Mouse (Mus musculus): Measurements from ENCODE around the gene Atat1.
"Not testable (repeated sequence)": the region's sequence is repeated elsewhere in the genome, so short reads cannot be mapped to it uniquely, and the experiment has no call there.

Gene Atat1

DNA sequence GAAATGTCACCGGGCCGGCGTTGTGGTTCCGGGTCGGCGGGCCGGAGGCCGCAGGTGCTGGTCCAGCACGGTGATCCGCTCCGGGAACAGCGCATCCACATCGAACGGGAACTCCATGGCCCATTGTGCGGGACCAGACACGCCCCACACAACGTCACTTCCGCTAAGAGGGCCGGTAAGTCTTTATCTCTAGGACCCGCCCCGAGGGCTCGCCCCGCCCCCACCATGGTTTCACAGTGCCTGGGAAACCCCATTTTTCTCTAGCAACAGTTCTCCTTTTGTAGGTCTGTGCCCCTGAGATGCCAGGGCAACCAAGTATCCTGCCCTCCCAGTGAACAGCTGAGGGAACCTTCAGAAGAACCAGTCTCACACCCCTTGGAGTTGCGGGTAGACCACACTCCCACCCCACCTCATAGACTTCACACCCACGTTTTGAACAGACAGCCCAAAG, at the start of gene Atat1:
Gene Atat1, minus strand, starts transcription at position 157 of the 451 bp plus-strand sequence.
- peak; percentile 98 for DNase-seq

DNA sequence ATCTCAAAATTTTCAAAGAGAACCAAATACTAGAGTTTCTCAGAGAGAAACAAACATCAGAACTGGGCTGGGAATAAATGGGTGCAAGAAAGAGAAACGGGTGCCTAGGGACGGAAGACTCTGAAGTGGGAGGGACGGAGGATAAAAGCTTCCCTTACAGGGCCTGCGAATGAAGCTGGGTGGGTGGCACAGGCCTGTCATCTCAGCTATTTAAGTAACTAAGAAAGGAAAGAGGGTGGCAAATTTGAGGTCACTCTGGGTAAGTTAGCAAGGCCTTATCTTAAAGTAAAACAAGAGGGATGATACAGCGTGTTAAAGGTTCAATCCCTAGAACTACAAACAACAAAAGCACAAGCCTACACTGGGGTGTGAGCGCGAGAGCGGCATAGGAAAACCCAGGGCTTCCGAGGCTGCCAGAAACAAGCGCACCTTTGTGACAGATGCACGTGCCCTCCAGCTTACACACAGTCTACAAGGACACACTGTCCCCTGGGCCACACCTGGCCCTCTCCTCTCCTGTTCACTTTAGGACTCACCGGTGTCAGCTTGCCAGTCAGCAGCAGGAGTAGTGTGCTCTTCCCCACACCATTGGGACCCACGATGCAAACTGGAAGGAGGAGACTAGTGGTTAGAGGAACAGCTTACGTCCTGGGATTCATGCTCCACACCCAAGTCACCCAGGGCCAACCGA, 48.8 kb upstream of the Atat1 start:
- no peak for DNase-seq

DNA sequence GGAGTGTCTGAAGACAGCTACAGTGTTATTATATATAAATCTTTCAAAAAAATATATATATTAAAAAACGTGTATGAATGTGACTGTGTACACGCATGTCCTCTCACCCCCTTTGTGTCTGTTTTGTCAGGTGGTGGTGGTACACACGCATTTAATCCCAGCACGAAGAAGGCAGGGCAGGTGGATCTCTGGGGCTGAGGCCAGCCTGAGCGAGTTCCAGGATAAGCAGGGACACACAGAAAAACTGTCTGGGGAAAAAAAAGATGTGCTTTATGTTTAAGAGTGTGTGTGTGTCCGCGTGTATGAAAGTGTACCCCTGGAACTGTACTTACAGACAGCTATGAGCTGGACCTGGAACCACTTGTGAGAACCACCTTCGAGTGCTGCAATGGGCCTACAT, 44.8 kb upstream of the Atat1 start:
- DNase-seq, result no peak

DNA sequence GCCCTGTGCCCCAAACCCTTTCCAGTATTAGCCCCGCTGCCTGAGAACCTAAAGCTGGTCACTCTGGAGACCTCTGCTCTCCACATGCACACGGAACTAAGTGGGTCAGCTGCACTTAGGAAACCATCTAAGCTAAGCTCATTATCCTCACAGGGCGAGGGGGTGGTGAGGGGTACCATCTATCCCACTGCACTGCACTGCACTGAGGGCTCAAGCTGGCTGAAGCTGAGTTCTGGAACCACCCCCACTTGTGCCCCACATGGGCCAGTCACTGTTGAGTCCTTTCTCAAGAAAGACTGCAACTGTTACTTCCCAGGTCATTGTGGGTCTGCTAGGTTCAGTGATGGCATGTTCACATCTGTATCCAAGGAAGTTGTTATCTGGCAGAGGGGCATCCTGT, 42.7 kb upstream of the Atat1 start:
- not testable (repeated sequence) for DNase-seq

DNA sequence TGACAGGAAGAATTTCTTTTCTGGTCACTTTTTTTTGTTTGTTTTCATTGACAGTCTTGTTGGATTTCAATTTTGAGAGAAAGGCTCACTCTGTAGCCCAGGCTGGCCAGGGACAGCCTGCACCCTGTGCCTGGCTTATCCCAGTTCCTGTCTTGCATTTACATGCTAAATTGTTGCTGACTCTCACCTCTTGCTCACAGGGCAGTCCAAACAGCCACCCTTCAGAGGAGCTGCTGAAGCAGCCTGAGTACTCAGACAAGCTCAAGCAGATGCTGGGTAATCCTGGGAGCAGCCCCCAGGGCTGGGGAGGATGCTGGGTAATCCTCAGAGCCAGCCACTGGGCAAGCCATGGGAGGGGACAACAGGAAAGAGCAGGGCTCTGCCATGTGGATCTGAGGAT, 41.1 kb upstream of the Atat1 start:
- DNase-seq, result not testable (repeated sequence)

DNA sequence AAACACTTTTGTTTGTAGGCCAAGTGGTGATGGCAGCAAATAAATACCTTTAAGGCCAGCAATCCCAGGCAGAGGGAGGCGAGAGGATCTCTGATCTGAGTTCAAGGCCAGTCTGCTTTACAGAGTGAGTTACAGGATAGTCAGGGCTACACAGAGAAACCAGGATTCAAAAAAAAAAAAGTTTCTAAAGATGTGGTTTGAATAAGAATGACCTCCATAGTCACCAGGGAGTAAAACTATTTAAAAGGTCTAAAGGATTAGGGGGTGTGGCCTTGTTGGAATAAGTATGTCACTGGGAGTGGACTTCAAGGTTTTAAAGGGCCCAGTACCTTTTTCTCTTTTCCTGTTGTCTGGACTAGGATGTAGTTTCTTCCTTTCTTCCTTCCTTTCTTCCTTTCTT, 30.1 kb upstream of the Atat1 start:
- no peak for DNase-seq

DNA sequence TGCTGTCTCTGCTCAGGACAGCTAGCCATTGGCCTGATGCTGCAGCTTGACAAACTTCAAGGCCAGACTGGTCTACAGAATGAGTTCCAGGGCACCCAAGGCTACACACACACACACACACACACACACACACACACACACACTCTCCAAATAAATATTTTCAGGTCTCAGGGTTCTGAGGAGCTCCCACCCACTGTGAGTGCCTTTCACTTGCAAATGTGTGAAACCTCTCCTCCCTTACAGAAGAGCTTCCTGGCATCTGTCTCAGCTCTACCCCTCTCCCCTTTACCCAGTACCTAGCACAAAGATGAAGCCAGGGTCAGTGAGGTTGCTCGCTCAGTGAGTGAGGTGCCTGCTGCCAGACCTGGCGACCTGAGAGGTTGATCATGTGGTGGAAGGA, 29.2 kb upstream of the Atat1 start:
- no peak for DNase-seq

DNA sequence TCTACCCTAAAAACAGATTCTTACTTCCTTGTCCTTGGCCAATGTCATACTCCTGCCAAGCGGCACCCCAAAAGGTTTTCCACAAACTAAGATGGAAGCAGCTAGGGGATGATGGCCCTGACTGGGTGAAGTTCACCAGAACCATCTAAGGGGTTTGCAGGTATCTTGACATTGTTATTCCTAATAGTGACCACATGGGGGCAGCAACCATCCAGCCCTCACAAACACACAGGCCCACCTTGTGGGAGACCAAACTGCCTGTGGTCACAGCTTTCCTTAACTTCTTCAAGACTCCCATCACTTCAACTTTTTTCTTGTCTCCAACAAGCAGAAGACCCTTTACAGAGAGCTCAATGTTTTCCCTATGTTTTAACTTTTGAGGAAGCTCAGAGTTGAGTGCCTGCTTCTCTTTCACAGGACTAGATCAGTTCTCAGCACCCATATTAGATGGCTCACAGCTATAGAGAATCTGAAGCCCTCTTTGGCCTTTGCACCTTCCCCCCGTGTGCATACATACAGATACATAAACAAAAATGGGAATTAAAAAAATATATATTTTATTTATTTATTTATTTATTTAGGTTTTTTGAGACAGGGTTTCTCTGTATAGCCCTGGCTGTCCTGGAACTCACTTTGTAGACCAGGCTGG, 27.9 kb upstream of the Atat1 start:
- DNase-seq, result no peak

DNA sequence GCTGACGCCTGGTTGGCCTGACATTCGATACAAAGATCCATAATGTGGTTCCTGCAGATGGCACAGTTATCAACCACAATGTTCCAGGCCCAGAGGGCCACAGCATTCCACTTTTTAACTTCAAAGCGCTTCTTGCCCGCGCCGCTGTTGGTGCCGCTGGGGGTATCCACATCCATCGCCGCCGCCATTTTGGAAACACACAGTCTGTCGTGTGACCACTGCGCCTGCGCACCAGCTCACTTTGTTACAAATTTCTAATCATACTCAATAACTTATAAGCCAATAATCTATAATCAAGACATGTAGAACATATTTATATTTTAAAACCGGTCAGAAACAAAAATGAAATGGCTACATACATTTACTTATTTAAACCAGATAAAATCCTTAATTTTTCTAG, 25.9 kb upstream of the Atat1 start:
- not testable (repeated sequence) for DNase-seq

DNA sequence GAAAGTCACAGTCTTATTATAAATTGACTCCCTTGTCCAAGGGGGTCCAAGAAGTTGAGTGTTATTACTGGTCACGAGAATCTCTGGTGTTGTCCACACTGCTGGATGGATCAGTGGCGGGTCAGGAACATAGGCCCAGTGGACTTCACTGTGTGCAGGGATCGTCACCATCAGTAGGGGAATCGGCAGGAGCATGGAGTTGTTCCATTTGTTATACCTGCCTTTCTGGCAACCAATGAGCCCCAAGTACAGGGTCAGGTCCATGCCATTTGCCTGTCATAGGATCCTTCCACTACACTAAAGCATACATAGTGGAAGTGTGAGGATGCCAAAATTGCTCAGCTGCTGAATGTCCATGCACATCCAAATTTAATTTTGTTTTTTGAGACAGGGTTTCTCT, 22.7 kb upstream of the Atat1 start:
- DNase-seq, result no peak

DNA sequence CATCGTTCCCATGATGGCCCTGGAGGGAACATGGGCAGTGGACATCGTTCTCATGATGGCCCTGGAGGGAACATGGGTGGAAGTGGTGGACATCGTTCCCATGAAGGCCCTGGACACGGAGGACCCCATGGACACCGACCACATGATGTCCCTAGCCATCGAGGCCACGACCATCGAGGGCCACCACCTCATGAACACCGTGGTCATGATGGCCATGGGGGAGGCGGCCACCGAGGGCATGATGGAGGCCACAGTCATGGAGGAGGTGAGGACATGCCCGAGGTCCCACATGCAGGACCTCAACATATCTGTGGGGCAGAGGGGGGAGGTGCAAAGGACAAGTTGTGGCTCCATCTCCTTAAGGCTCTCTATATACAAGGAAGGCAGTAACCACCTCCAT, 20.8 kb upstream of the Atat1 start:
- no peak for DNase-seq

DNA sequence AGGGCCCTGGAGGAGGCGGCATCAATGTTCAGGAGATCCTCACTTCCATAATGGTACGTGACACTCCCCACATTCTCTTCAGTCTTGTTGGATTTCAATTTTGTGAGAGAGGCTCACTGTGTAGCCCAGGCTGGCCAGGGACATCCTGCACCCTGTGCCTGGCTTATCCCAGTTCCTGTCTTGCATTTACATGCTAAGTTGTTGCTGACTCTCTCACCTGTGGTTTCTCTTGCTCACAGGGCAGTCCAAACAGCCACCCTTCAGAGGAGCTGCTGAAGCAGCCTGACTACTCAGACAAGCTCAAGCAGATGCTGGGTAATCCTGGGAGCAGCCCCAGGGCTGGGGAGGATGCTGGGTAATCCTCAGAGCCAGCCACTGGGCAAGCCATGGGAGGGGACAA, 19.7 kb upstream of the Atat1 start:
- DNase-seq, result no peak

DNA sequence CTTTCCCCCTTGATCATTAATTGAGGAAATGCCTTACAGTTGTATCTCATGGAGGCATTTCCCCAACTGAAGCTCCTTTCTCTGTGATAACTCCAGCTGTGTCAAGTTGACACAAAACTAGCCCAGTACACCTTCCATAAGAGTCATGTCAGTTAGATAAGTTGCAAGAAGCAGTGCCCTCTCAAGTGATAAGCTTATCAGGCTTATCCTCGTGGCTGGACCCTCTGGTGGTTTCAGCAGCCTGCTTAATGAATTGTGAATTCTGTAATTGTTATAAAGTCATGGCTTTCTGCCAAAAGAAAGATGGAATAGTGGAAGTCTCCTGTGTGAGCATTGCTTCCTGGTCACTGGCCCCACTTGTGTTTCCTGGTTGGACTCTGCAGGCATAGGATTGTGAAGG, 17.6 kb upstream of the Atat1 start:
- DNase-seq, result no peak

DNA sequence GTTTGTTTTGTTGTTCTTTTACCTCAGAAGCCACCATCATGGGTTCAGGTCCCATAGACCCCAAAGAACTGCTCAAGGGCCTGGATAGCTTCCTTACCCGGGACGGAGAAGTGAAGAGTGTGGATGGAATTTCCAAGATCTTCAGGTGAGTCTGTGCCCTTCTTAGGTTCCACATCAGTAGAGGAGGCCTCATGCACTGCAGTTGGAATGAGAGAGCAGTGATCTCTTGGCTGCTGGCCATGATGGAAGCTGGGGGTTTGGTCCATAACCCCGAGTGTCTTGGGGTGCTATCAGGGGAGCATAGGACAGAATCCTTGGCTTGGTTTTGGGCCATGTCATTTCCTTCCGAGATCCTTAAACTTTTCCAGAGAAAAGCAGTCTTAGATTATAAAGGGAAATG, 13.4 kb upstream of the Atat1 start:
- no peak for DNase-seq

DNA sequence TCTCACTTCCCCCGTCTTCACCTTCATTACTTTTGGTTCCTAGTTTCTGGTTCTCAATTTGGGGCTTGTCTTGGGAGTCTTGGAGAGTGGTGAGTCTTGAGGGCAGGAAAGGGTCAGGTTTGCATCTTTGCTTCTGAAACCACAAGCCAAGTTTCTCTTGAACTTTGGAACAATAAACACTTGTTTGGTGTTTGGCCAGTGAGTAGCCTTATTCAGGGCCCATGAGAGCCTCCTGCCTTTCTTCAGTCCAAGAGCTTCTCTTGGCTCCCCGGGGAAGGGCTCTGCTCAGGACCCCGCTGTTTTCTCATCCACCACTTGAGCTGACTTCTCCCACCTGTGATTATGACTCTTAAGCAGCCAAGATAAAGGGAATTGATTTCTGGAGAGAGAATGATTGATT, 12.7 kb upstream of the Atat1 start:
- DNase-seq, result no peak

DNA sequence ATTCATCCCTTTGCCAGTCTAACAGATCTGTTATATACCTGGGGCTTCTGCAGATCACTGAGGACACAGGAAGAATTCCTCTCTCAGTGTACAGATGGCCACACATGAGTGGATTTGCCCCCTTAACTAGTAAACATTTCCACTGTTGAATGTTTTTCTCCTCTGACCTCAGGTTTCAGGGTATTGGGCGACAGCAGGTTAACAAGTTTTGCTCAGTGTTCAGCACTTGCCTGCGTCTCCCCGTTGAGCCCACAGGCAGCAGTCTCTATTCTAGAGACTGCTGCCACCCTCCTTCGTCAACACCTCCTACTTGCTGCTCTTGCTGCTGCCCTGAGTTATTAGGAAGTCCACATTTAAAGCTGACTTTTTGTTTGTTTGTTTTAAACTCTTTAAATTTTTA, 11.8 kb upstream of the Atat1 start:
- no peak for DNase-seq

DNA sequence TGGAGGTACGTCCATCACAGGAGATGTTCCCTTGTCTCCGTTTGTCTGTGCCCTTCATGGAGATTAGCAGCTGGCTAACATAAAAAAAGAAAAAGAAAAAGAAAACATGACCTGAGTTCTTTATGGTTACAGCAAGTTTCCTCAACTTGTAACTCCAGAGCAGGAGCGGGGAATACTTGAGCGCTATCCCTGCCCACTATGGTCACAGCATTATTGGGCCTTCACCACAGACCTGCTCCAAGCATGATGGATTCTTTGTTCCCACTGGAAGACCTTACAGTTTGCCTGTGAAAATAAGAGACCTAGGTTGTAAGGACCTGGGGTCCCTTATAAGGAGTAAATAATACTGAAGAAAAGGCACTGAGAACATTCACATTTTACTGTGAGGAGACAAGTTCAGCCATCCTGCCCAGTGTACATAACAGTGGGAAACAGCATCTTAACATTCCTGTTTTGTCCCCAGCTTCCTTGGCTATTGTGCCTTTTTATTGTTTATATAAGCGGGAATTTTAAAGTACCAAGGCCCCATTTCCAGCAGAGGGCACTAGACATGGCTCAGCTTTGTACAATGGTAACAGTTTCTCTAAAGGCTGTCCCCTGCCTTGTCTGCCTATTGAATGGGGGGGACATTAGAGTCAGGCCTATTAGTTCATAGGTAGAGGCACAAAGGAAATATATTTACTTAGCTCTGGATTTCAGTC, 11.1 kb upstream of the Atat1 start:
- DNase-seq, result no peak

DNA sequence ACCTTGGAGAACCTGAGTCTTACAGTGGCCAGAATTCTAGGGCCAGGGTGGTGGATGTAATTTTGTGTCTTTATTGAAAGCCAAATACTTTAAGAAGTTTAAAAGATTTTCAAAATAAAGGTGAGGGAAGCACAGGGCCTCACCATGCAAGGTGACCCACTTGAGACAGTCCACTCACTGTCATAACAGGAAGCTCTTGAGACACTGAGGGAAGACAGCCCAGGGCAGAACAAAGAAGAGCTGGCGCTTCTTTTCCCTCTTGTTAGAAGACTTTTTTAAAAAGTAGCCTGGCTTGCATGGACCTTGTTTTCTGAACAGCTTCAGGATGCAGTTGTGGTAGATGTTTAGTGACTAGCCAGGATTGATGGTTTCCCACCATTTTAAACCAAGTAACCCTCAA, 10.5 kb upstream of the Atat1 start:
- DNase-seq, result no peak

DNA sequence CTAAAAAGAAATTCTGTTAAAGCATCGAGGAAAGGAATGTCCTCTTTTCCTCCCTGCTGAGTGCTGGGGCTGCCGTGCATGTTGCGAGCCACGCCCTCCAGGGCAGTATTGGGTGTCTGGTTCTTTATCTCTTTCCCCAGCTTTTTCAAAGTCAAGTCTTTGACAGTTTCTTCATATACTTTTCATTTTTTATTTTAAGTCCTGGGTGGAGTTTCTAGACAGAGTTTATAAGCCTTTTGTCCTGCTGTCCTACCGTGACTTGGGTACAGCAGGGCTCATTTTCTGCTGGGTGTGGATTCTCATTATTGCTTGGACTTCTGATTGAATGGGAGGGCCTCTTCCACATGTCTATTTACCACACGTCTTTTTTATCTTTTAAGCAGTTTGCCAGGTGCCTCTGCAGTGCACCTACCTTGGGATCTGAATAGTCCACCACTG, 10.0 kb upstream of the Atat1 start:
- no peak for DNase-seq

DNA sequence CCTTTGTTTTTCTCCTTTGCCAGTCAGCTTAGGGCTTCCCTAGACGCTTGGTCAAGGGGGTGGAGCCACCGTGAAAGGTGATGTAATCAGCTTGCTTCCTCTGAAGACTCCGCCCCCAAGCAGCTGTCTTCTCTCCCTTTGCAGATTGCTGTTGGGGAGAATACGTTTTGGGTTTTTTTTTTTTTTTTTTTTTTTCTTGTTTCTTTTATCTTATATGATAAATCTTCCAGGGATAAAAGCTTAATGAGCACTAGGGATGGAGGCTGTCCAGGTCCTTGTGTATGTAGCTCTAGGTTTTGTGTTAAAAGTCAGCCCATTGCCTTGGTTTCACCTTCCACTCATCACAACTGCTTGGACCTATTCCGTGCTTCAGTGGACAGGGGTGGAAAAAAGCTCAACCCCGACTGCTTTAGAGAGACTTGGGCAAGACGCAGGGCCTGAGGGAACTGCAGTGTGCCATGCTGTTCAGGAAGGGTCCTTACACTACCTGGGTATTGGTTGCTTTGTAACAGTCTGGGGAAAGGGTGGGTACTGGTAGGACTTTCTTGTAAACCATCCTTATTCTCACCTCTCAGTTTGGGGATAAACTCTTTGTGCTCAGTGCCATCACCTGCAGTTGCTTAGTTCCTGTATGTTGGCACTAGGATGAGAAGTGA, 9.3 kb upstream of the Atat1 start:
- peak; percentile 86 for DNase-seq

DNA sequence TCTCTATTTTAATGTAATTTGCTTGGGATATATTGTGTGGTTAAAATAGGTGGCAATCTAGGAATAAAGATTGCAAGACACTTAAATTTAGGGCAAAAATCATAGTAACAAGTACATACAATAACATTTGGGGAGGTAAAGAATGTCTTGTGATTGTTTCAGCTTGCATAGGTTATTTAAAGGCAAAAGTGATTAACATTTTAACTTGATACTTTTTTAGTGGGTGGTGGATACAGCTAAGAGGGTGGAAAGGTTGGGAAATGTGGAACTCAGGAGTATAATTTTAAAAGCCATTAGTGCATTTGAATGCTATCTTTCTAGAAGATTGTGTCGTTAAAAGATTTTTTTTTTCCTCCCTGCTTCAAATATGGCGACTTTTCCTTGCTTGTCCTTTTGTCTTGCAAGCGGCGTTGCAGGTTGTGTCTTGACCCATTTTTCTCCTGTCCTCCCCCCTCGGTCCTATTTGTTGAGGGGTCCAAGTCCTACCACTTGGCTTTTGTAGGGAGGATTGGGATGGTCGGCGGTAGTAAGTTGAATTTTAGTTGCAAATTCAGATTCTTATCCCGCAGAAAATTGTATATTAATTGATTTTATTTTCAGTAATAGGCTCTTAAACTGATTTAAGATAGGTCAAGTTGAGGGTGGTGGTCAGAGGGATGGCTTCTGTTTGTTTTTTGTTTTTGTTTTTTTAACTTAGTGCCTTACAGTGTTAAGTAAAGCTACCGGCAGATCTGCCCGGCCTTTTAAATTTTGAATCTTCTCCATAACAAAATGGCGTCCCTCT, 8.6 kb upstream of the Atat1 start:
- no peak for DNase-seq

DNA sequence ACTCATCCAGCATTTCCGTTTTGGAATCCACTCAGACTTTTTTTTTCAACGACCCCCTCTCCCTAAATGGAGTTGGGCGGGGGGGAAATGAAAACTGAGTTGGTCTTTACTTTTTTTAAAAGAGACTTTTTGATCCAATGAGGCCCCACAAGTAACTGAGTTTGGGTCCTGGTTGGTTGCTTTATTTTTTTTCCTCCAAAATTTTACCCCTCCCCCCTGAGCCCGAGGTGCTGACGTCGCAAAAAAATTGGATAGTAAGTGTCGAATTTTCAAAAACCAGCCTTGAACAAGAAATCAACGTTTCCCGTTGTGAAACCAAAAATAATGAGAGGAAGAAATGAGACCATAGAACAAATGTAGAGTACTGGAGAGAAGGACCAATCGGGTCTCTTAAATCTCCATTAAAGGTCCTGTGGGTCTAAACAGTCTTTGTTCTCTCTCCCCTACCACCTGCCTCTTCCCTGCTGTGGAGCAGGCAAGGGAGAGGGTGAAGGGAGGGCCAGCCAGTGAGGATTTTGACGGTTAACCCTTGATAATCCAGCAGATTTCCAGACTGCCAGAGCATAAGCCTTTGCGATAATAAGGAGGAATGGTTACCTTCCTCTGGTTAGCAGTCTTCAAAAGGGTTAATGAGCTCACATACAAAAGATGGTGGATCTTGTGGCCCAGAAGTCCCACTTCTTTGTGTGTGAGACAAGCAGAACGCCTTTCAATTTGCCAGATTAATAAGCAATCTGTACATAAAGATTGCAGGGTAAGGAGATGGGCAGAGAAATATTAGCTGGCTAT, 7.8 kb upstream of the Atat1 start:
- DNase-seq, result peak; percentile 54
